Mouse (Mus musculus) midbrain, postnatal 0 days (tissue): ENCODE data around the gene Sox4. TPM values are rescaled to one million over a fixed set of nuclear protein-coding genes. Genes with fewer than 3 reads are reported as not detected.

ENCODE experiments used
- ATAC-seq: fragments of 200-750 bp; cut with Nextera tagmentation; 2 replicates; pipeline ENCODE4 v1.8.0; 2017; ENCODE audit warnings: moderate number of reproducible peaks, mild to moderate bottlenecking, moderate TSS enrichment, moderate library complexity; ENCODE audit not compliant: low FRiP score
- DNase-seq: peaks from one replicate; pipeline ENCODE4 v3.0.0-alpha.2; 2015; ENCODE audit warnings: low spot score
- H3K27ac ChIP-seq: fragments of 300-500 bp; sonication (generic); 2 replicates; pipeline ENCODE4 v1.5.1; 2014; ENCODE audit warnings: low read depth, mild to moderate bottlenecking, low read length, mixed read lengths
- H3K27me3 ChIP-seq: fragments of 300-500 bp; sonication (generic); 2 replicates; pipeline ENCODE4 v1.6.1; 2014; ENCODE audit warnings: low read length, control low read depth, mixed read lengths; ENCODE audit not compliant: insufficient read depth
- H3K36me3 ChIP-seq: fragments of 300-500 bp; sonication (generic); 2 replicates; pipeline ENCODE4 v1.6.1; 2014; ENCODE audit warnings: low read length, control low read depth, mixed read lengths; ENCODE audit not compliant: insufficient read depth
- H3K4me1 ChIP-seq: fragments of 300-500 bp; sonication (generic); 2 replicates; pipeline ENCODE4 v1.6.1; 2014; ENCODE audit warnings: mild to moderate bottlenecking, control low read depth, antibody characterized with exemption, low read length, mixed read lengths; ENCODE audit not compliant: insufficient read depth
- H3K4me2 ChIP-seq: fragments of 300-500 bp; sonication (generic); 2 replicates; pipeline ENCODE4 v1.6.1; 2014; ENCODE audit warnings: low read depth, mild to moderate bottlenecking, low read length, mixed read lengths; ENCODE audit not compliant: poor library complexity, severe bottlenecking
- H3K4me3 ChIP-seq: fragments of 300-500 bp; sonication (generic); 2 replicates; pipeline ENCODE4 v1.5.1; 2014; ENCODE audit warnings: low read depth, mild to moderate bottlenecking, low read length, moderate library complexity
- H3K9ac ChIP-seq: fragments of 300-500 bp; sonication (generic); replicated peaks from 2 replicates; pipeline ENCODE4 v1.6.1; 2014; ENCODE audit warnings: mild to moderate bottlenecking, low read length, moderate library complexity, mixed read lengths; ENCODE audit not compliant: poor library complexity, severe bottlenecking
- H3K9me3 ChIP-seq: fragments of 300-500 bp; sonication (generic); 2 replicates; pipeline ENCODE4 v1.6.1; 2016; ENCODE audit warnings: low read length, control low read depth
- CTCF ChIP-seq: IDR thresholded peaks from 2 replicates; pipeline ENCODE4 v1.5.1; 2016; ENCODE audit warnings: antibody characterized with exemption, mild to moderate bottlenecking
- WGBS: fragments of 180-500 bp; shearing (Covaris S2); extraction: QIAGEN DNeasy Blood & Tissue Kit; methylation state at CpG from one replicate; pipeline ENCODE4 v1.1.7; 2014; 5-methylcytosine and 5-hydroxymethylcytosine counted together
- polyA plus RNA-seq: library from polyadenylated mRNA; unstranded; fragments of >200 nt; fragmentation: Nextera tagmentation; extraction: Ambion mirVana; gene quantifications from 2 replicates; pipeline ENCODE4 v1.2.1, GENCODE M21; 2015
- total RNA-seq: library from RNA; depleted of rRNA; stranded (reverse); fragments of >200 nt; gene quantifications from 2 replicates; pipeline ENCODE4 v1.2.3, GENCODE M21; 2014

Gene Sox4
- total and polyA plus RNA-seq, 2 experiments from 2014 or later, result 135 to 169 TPM

GRCm38 (mm10) chr13:28952576-28953571 is 639 bp downstream of the Sox4 start:
- Histone ChIP-seq H3K4me1 (peaks cover 4% of the 10 kb centered on the region; the same call in 1 of the 2 replicates), H3K4me3 (peak overlapping the region; percentile 99), H3K4me2 (peak overlapping the region; percentile 46), H3K27me3 (no peaks in the 10 kb centered on the region), H3K9ac (peak overlapping the region; percentile 100), H3K36me3 (no peaks in the 10 kb centered on the region), H3K27ac (peak overlapping the region; percentile 98), H3K9me3 (no peaks in the 10 kb centered on the region)
- WGBS, result under 1% methylated on average over 98 of the region's 98 CpGs
- peak; percentile 38 for TF ChIP-seq CTCF
- DNase-seq (peak; percentile 77), ATAC-seq (peak; percentile 56)

GRCm38 (mm10) chr13:28951691-28952575 is 1.6 kb downstream of the Sox4 start:
- under 1% methylated on average over 90 of the region's 92 CpGs for WGBS
- peak; percentile 40 for DNase-seq
- TF ChIP-seq CTCF, result no peak; the same call in 1 of the 2 replicates
- Histone ChIP-seq H3K27me3 (no peaks in the 10 kb centered on the region), H3K4me2 (peak overlapping the region; percentile 46), H3K27ac (peak overlapping the region; percentile 98), H3K9ac (peak overlapping the region; percentile 100), H3K9me3 (no peaks in the 10 kb centered on the region), H3K36me3 (no peaks in the 10 kb centered on the region), H3K4me1 (peaks cover 7% of the 10 kb centered on the region; the same call in 1 of the 2 replicates), H3K4me3 (peak overlapping the region; percentile 99)
- no peak for ATAC-seq

- TF ChIP-seq CTCF, result no peak
- Histone ChIP-seq H3K36me3 (no peaks in the 10 kb centered on the region), H3K4me2 (peak overlapping the region; percentile 46), H3K27ac (peak overlapping the region; percentile 98), H3K9me3 (no peaks in the 10 kb centered on the region), H3K4me1 (peaks cover 7% of the 10 kb centered on the region; the same call in 1 of the 2 replicates), H3K4me3 (peak overlapping the region; percentile 99), H3K27me3 (no peaks in the 10 kb centered on the region), H3K9ac (peak overlapping the region; percentile 100)
- no peak for ATAC-seq
- peak; percentile 74 for DNase-seq
- WGBS, result under 1% methylated on average over 32 of the region's 32 CpGs
Observed at GRCm38 (mm10) chr13:28950623-28951491, 2.7 kb downstream of the Sox4 start.

- Histone ChIP-seq H3K4me1 (peaks cover 7% of the 10 kb centered on the region; the same call in 1 of the 2 replicates), H3K27ac (peak overlapping the region; percentile 98), H3K36me3 (no peaks in the 10 kb centered on the region), H3K4me3 (peak overlapping the region; percentile 99), H3K9ac (peak overlapping the region; percentile 100), H3K9me3 (no peaks in the 10 kb centered on the region), H3K27me3 (no peaks in the 10 kb centered on the region), H3K4me2 (peak overlapping the region; percentile 46)
- DNase-seq, result peak; percentile 84
- WGBS, result 1% methylated on average over 9 of the region's 9 CpGs
- ATAC-seq, result no peak
- TF ChIP-seq CTCF, result peak; percentile 57
Observed at GRCm38 (mm10) chr13:28950266-28950622, 3.3 kb downstream of the Sox4 start.
